Mouse (Mus musculus): ENCODE data around the gene Olfr1502. TPM values are rescaled to one million over a fixed set of nuclear protein-coding genes. Genes with fewer than 3 reads are reported as not detected.

Olfr1502 gene
- total RNA-seq (2014; rRNA removed) (not detected in 2 replicates), polyA plus RNA-seq (2012; rRNA removed) (not detected in 2 replicates)

GRCm38 (mm10) chr19:13861495-13861894, at the start of gene Olfr1502:
Gene Olfr1502 (plus strand): TSS chr19:13861795.
- WGBS: 70% methylated on average over 1 of the region's 1 CpGs
- no peak within 1 kb of the TSS for H3K9ac ChIP-seq (ENCODE audit: low read depth, low read length)
- no peak within 1 kb of the TSS for H3K4me3 ChIP-seq (ENCODE audit: insufficient read depth, low read depth, low read length)
- H3K27me3 ChIP-seq (ENCODE audit: control insufficient read depth, insufficient read depth, low read length): no peaks in the 10 kb centered on the region
- no peaks in the 10 kb centered on the region for H3K4me1 ChIP-seq (ENCODE audit: control insufficient read depth, insufficient read depth, low read length)
- no peak for DNase-seq (ENCODE audit: extremely low read depth, low read depth, low spot score)
- no peaks in the 10 kb centered on the region for H3K79me2 ChIP-seq (ENCODE audit: control insufficient read depth, insufficient read depth, low read length)
- H3K27ac ChIP-seq (replicated peaks; ENCODE audit: insufficient read depth, low read depth, low read length): no peak within 1 kb of the TSS
- TF ChIP-seq CTCF (IDR thresholded peaks at IDR 0.05; ENCODE audit: low read depth, low read length) (no peak), POLR2A (IDR thresholded peaks at IDR 0.05; ENCODE audit: extremely low read depth, insufficient read depth, low read length) (no peak)
- no peaks in the 10 kb centered on the region for H3K36me3 ChIP-seq (ENCODE audit: control insufficient read depth, insufficient read depth, low read length)

- peak; percentile 8; the same call in 1 of the 2 replicates for TF ChIP-seq CTCF (IDR thresholded peaks at IDR 0.05; ENCODE audit: low read depth, low read length)
- no peak for TF ChIP-seq POLR2A (IDR thresholded peaks at IDR 0.05; ENCODE audit: extremely low read depth, insufficient read depth, low read length)
- Histone ChIP-seq H3K79me2 (ENCODE audit: control insufficient read depth, insufficient read depth, low read length) (no peaks in the 10 kb centered on the region), H3K4me3 (ENCODE audit: insufficient read depth, low read depth, low read length) (no peak overlapping the region), H3K4me1 (ENCODE audit: control insufficient read depth, insufficient read depth, low read length) (no peaks in the 10 kb centered on the region), H3K27ac (replicated peaks; ENCODE audit: insufficient read depth, low read depth, low read length) (no peak overlapping the region), H3K36me3 (ENCODE audit: control insufficient read depth, insufficient read depth, low read length) (no peaks in the 10 kb centered on the region), H3K9ac (ENCODE audit: low read depth, low read length) (no peak overlapping the region), H3K27me3 (ENCODE audit: control insufficient read depth, insufficient read depth, low read length) (no peaks in the 10 kb centered on the region)
- no peak for DNase-seq (ENCODE audit: extremely low read depth, low read depth, low spot score)
- 58% methylated on average over 2 of the region's 2 CpGs for WGBS
Observed at GRCm38 (mm10) chr19:13812823-13813222, 48.8 kb upstream of the Olfr1502 start.

GRCm38 (mm10) chr19:13818827-13819226, 42.8 kb upstream of the Olfr1502 start:
- H3K79me2 ChIP-seq (ENCODE audit: control insufficient read depth, insufficient read depth, low read length): no peaks in the 10 kb centered on the region
- H3K4me3 ChIP-seq (ENCODE audit: insufficient read depth, low read depth, low read length): no peak overlapping the region
- 31% methylated on average over 5 of the region's 5 CpGs for WGBS
- no peak overlapping the region for H3K27ac ChIP-seq (replicated peaks; ENCODE audit: insufficient read depth, low read depth, low read length)
- H3K27me3 ChIP-seq (ENCODE audit: control insufficient read depth, insufficient read depth, low read length): no peaks in the 10 kb centered on the region
- H3K9ac ChIP-seq (ENCODE audit: low read depth, low read length): no peak overlapping the region
- H3K4me1 ChIP-seq (ENCODE audit: control insufficient read depth, insufficient read depth, low read length): no peaks in the 10 kb centered on the region
- TF ChIP-seq CTCF (IDR thresholded peaks at IDR 0.05; ENCODE audit: low read depth, low read length) (0 out of 2 replicates have a peak, but pooled peaks have one; percentile 12), POLR2A (IDR thresholded peaks at IDR 0.05; ENCODE audit: extremely low read depth, insufficient read depth, low read length) (no peak)
- H3K36me3 ChIP-seq (ENCODE audit: control insufficient read depth, insufficient read depth, low read length): no peaks in the 10 kb centered on the region
- peak; percentile 12 for DNase-seq (ENCODE audit: extremely low read depth, low read depth, low spot score)

GRCm38 (mm10) chr19:13819347-13819746, 42.2 kb upstream of the Olfr1502 start, which contains the start of gene Olfr1499:
Gene Olfr1499 (minus strand): TSS chr19:13819447.
- H3K27ac ChIP-seq (replicated peaks; ENCODE audit: insufficient read depth, low read depth, low read length): no peak within 1 kb of the TSS
- no peak for TF ChIP-seq POLR2A (IDR thresholded peaks at IDR 0.05; ENCODE audit: extremely low read depth, insufficient read depth, low read length)
- no peak for TF ChIP-seq CTCF (IDR thresholded peaks at IDR 0.05; ENCODE audit: low read depth, low read length)
- no peaks in the 10 kb centered on the region for H3K79me2 ChIP-seq (ENCODE audit: control insufficient read depth, insufficient read depth, low read length)
- H3K4me3 ChIP-seq (ENCODE audit: insufficient read depth, low read depth, low read length): no peak within 1 kb of the TSS
- no peaks in the 10 kb centered on the region for H3K36me3 ChIP-seq (ENCODE audit: control insufficient read depth, insufficient read depth, low read length)
- no peaks in the 10 kb centered on the region for H3K4me1 ChIP-seq (ENCODE audit: control insufficient read depth, insufficient read depth, low read length)
- DNase-seq (ENCODE audit: extremely low read depth, low read depth, low spot score): no peak
- no peak within 1 kb of the TSS for H3K9ac ChIP-seq (ENCODE audit: low read depth, low read length)
- no peaks in the 10 kb centered on the region for H3K27me3 ChIP-seq (ENCODE audit: control insufficient read depth, insufficient read depth, low read length)

- no peak for DNase-seq (ENCODE audit: extremely low read depth, low read depth, low spot score)
- H3K36me3 ChIP-seq (ENCODE audit: control insufficient read depth, insufficient read depth, low read length): no peaks in the 10 kb centered on the region
- H3K27ac ChIP-seq (replicated peaks; ENCODE audit: insufficient read depth, low read depth, low read length): no peak overlapping the region
- H3K4me3 ChIP-seq (ENCODE audit: insufficient read depth, low read depth, low read length): no peak overlapping the region
- TF ChIP-seq CTCF (IDR thresholded peaks at IDR 0.05; ENCODE audit: low read depth, low read length): no peak
- no peak for TF ChIP-seq POLR2A (IDR thresholded peaks at IDR 0.05; ENCODE audit: extremely low read depth, insufficient read depth, low read length)
- no peaks in the 10 kb centered on the region for H3K27me3 ChIP-seq (ENCODE audit: control insufficient read depth, insufficient read depth, low read length)
- no peaks in the 10 kb centered on the region for H3K4me1 ChIP-seq (ENCODE audit: control insufficient read depth, insufficient read depth, low read length)
- H3K9ac ChIP-seq (ENCODE audit: low read depth, low read length): no peak overlapping the region
- WGBS: 42% methylated on average over 5 of the region's 5 CpGs
- H3K79me2 ChIP-seq (ENCODE audit: control insufficient read depth, insufficient read depth, low read length): no peaks in the 10 kb centered on the region
Observed at GRCm38 (mm10) chr19:13820847-13821246, 40.7 kb upstream of the Olfr1502 start.

GRCm38 (mm10) chr19:13828447-13828846, 33.1 kb upstream of the Olfr1502 start:
- no peaks in the 10 kb centered on the region for H3K36me3 ChIP-seq (ENCODE audit: control insufficient read depth, insufficient read depth, low read length)

More at GRCm38 (mm10) chr19:13828447-13828846, 33.1 kb upstream of the Olfr1502 start:
- H3K27me3 ChIP-seq (ENCODE audit: control insufficient read depth, insufficient read depth, low read length): no peaks in the 10 kb centered on the region
- TF ChIP-seq CTCF (IDR thresholded peaks at IDR 0.05; ENCODE audit: low read depth, low read length) (no peak), POLR2A (IDR thresholded peaks at IDR 0.05; ENCODE audit: extremely low read depth, insufficient read depth, low read length) (no peak)
- no peak overlapping the region for H3K9ac ChIP-seq (ENCODE audit: low read depth, low read length)
- WGBS: 73% methylated on average over 3 of the region's 3 CpGs
- H3K4me3 ChIP-seq (ENCODE audit: insufficient read depth, low read depth, low read length): no peak overlapping the region
- no peak overlapping the region for H3K27ac ChIP-seq (replicated peaks; ENCODE audit: insufficient read depth, low read depth, low read length)
- H3K79me2 ChIP-seq (ENCODE audit: control insufficient read depth, insufficient read depth, low read length): no peaks in the 10 kb centered on the region
- no peak for DNase-seq (ENCODE audit: extremely low read depth, low read depth, low spot score)
- H3K4me1 ChIP-seq (ENCODE audit: control insufficient read depth, insufficient read depth, low read length): no peaks in the 10 kb centered on the region
